Mouse (Mus musculus) kidney, adult 11 months (tissue): ENCODE measurements around the gene Ky.

Experiments used
- DNase-seq: peaks from one replicate; pipeline ENCODE4 v3.0.0; 2022

Gene Ky

GRCm38 (mm10) chr9:102504716-102505378, 703 bp upstream of the Ky start:
- no peak for DNase-seq

DNA sequence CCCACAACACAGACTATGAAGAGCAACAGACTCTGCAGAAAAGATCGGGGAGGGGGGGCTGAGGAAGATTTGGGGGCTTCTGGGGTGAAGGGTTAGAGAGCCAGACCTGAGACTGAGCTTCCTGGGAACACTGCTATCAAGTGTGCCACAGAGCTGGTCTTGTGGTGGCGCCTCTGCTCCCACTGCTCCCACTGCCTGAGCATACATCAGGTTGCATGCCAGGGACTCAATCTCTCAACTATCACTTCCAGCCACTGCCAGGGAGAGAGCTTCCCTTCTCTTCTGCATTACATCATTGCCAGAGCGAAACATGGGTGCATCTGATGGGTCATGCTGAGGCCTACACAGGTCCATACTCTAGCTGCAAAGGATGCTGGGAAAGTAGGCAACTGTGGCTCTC, 2.8 kb downstream of the Ky start:
- DNase-seq: no peak

- no peak for DNase-seq
Observed at GRCm38 (mm10) chr9:102511423-102511822, 5.9 kb downstream of the Ky start.

GRCm38 (mm10) chr9:102513578-102513977, 8.0 kb downstream of the Ky start:
- DNase-seq: no peak

GRCm38 (mm10) chr9:102518443-102518842, 12.9 kb downstream of the Ky start:
- DNase-seq: no peak

GRCm38 (mm10) chr9:102521396-102521795, 15.8 kb downstream of the Ky start:
- DNase-seq: no peak

DNA sequence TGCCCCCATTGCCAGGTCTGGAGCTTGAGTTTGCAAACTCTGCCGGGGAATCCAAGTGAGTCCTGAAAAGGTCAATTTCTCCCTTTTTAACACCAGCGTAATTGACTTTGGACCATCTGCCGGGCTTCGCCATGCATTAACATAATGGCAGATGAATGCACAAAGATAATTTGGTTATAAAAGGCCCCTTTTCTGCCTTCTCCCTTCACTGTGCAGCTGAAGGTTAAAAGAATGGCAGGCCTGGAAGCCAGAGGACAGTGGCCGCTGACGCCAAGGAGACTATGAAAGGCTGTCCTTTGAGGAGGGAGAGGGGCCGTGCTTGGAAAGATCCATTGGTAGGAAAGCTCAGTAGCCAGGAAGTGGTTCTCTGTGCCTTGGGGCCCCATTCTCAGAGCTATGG, 22.6 kb downstream of the Ky start:
- no peak for DNase-seq

DNA sequence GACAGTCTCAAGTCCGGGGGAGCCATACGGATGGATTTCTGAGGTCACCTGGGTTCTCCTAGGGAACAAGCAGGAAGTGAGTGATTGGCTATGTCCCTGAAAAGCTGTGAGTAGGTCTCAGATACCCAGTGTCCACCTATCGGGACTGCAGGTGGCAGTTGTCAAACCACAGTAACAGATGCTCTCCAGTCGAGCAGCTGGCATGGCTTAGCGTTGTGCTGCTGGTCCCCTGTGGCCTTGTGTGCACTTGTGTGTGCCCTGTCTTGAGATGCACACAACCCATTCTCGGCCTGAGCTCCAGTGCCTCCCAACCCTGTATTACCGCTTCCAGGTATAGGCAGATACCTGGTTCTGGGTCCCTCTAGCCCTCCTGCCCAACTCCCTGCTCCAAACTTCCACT, 23.0 kb downstream of the Ky start:
- no peak for DNase-seq

GRCm38 (mm10) chr9:102529008-102529407, 23.5 kb downstream of the Ky start:
- DNase-seq: no peak

DNA sequence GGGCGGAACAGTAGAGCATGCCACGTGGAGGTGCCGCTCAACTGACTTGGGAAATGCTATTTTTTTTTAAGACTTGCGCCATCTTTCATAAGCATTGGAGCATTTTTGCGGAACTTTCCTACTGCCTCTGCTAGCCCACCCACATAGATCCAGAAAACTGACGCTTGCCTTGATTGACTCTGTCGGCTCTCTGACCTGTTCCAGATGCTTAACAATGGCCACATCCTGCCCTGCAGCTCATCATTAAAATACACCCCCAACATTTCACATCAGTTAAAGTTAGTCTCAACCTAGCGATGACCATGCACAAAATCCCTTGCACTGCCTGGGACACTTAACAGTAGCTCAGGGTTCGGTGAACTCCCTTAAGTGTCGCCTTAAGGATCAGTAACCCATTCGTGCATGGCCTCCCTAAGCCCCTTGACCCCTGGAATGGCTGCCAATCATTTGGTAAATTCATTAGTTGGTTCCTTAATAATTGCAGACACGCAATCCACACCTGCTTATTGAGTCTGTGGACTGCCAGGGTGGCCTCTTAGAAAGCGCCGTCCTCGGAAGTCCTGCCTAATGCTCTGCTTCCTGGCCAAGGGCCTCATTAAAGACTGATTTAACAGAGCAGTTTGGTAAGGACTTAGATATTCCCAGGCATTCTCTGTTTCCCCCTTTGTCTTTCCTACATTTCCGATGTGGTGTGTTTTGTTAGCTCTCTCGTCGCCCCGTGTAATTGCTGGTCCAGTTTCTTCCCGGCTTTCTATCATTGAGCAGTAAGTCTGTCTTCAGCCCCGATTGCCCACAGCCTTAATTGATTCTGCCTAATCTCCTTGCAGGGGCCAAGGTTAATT, 25.7 kb downstream of the Ky start:
- DNase-seq: no peak

- no peak for DNase-seq
Observed at GRCm38 (mm10) chr9:102536968-102537367, 31.4 kb downstream of the Ky start.

DNA sequence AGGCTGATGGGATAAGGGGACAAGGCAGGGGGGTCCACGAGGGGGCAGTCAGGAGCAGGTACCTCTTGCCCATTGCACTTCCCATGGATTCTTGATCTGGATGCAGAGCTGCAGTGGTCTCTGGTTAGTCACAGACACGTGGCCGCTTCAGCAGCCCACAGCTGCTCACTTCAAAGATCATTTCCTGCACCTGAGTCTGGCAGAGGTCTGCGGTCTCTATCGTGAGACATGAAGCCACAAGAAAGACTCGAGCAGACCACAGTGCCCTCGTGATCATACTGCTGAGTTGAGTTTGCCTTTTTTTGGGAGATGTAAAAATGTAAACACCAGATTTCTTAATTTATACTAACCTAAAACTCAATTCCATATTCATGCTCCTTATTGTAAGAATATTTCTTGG, 34.1 kb downstream of the Ky start:
- no peak for DNase-seq

DNA sequence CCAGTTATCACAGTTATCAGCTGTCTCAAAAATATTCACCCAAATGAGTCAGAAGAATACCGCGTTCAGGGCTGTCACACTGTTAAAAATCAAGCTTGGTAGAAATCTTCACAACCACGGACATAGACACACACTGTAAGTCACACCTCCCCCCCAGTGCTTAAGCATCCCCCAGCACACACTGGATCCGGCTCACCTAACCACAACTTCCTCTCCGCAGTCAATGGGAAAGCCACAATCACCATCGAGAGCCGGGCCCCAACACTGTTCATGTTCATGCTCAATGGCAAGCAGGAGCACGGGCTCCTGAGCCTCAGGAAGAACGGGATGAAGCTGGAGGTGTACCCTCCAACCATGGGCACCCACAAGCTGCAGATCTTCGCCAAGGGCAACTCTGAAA, 36.1 kb downstream of the Ky start:
- no peak for DNase-seq

DNA sequence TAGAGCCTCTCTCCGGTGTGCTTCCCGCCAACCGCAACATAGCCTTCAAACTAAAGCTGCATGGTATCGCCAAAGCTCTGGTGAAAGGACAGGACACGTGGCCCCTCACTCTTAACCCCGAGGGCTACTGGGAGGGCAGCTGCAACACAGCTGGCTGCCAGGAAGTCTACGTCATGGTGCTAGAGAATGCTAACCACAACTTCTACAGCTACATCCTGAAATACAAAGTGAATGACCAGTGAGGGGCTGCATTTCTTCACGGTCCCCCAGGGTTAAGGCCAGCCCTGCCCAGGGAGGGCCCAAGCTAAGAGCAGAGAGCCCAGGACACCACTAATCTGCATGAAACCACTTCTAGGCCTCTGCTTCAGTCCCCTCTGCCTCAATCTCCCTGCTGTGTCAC, 37.0 kb downstream of the Ky start:
- DNase-seq: no peak

DNA sequence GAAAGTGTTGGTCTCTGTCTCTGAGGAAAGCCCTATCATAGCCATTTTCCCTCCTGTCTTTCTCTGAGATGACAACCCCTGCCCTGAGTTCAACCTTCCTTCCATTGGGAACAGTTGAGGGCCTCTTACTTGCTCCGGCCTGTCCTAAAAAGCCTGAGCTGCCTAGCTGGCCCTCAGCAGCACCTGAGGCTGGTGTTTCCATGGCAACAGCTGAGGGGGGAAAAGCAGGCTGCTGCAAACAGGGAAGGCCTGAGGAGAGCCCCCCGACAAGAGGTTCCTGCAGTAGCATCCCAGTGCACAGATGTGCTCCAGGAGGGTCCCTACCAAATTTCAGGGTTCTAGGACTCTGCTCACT, 38.2 kb downstream of the Ky start:
- no peak for DNase-seq

DNA sequence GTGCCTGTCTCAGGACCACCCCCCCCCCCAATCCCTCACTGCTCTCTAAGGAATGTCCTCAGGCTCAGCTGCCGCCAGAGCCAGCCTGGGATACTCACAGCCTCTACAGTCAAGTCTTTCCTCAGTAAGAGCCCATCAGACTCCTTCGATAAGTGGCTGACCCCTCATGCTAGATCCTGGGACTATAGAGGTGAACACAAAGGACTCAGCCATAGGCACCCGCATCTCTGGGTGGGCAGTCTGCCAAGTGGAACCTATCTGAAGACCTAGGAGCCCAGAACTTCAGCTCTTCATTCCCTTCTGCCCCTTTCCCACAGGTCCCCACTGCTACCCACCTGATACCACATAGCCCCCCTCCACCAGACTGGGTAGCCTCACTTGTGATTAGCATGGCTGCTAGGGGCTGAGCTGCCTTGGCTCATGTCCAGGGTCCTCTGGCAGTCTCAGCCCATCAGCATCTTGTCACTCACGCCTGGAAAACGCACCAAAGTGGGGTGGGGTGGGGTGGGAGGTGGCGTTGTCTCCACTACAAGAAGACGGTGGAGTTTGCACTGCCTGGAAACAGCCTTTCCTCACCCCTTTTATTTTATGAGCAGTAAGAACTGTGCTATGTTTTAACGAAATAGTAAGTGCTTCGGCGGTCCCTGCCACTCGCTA, 38.7 kb downstream of the Ky start:
- DNase-seq: no peak

- peak; percentile 44 for DNase-seq
Observed at GRCm38 (mm10) chr9:102544773-102545366, 39.3 kb downstream of the Ky start.

DNA sequence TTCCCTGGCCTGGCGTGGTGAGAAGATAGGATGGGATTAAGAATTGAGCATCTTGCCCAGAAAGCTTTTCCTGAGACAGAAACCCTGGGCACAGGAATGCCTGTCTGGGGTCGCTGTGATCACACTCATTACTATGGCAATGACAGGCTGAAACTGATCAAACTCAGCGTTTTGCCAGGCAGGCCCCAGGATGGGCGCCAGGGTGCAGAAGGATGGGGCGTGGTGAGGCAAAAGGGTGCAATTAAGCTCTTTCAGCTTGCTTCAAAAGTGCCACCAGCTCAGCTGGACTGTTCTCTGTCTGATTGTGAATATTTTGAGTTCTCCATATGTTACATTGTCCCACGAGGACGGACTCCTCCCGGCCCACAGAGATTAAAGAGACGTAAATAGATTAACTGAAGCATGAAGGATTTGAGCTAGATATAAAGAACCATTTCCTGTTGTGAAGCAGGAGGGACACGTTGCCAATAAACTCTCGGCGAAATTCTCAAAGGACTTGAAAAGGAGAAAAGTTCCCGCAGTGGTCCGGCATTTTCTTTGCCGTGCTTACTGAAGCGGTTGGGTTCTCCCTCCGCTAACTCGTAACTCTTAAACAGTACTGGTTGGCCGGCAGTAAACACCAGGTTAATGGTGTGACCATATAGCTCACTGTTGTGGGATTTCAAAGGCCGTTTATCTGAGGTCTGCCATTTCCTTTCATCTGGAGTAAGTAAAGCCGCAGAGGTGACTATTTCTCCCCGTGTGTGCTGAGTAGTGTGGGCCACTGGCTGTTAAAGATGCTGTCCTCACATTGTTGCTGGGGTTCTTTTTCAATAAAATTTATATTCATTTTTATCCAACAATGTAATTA, 40.1 kb downstream of the Ky start:
- DNase-seq: no peak

DNA sequence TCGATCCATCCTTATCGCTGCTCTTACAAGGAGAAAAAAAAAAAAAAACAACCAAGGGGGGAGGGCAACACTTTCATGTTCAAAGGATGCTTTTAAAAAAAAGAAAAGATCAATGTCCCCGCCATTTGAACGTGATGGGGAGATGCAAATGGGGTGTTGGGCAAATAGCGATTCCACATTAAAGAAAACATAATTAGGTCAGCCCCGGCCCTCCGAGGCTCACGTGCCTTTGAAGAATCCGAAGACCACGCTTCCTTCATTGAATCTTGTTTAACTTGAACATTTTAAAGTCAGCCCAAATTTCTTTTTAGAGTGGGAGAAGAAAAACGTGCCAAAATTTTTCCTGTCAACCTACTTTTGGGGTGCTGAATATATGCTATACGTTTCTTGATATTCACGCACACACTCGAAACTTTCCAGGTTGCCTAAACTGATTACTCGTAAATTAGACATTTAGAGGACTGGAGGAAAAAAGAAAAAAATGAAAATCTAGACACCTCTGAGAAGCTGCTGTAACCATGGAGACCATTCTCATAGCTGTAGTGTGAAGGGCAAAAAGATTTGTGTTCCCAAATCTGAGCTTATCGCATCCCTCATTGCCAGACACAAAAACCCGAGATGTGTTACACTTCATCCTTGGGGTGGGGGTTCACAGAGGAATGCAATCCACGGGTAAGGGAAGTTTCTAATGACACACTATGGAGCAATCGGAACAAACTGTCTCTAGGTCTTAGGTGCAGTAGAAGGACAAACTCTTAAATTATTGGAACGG, 40.9 kb downstream of the Ky start:
- DNase-seq: no peak

GRCm38 (mm10) chr9:102547028-102547354, 41.4 kb downstream of the Ky start:
- no peak for DNase-seq

DNA sequence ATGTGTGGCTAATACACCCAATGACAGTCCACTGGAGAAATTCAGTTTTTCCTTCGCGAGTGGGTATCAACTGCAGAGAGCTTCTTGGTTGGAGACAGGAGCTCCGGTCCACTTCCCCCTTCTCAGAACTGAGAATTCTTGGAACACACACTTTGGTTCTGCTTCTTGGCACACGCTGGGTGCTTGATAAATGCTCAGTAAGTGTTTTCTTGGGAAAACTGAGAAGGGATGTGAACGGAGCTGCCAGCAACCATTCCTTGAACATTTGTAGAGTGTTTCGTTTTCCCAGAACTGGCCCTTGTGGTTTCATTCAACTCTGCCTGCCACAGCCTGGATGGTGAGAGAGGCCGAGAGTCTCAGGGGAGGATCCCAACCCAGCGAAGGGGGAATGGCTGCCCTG, 43.7 kb downstream of the Ky start:
- DNase-seq: no peak

DNA sequence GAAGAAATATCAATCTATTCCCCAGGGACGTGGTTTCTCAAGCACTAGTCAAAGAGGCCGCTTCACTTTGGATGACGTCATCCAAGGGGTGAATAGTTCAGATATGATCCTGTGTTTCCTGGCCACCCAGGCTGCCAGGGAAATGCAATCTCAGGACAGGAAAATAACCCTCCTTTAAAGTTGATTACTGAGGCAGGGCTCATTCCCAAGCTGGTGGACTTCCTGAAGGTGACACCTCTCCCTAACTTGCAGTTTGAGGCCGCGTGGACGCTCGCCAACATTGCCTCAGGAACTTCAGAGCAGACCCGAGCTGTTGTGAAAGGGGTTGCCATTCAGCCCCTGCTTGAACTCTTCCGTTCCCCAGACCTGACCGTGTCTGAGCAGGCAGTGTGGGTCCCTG, 46.2 kb downstream of the Ky start:
- peak; percentile 19 for DNase-seq
